Mouse (Mus musculus) layer of hippocampus, adult 9-10 months (tissue): ENCODE measurements at regions not wholly inside any gene's neighbourhood (a gene's known extent, or its start where the extent isn't known, plus 50 kb on each side); places are given as distances from the start of the nearest gene placed in this dataset.

ENCODE experiments used
- DNase-seq: peaks from one replicate; pipeline ENCODE4 v3.0.0; 2022; ENCODE audit warnings: low spot score

- DNase-seq: peak; percentile 3
Measured at GRCm38 (mm10) chr5:62939050-62939449, 125.4 kb downstream of the Dthd1 start.
